Mouse (Mus musculus): ENCODE results near the gene Acsl6. TPM values are rescaled to one million over a fixed set of nuclear protein-coding genes. Genes with fewer than 3 reads are reported as not detected.
"Not testable (repeated sequence)": the region's sequence is repeated elsewhere in the genome, so short reads cannot be mapped to it uniquely, and the experiment has no call there.

Gene Acsl6
- total and polyA plus RNA-seq, 3 experiments, result 2.8 to 7.9 TPM; not detected in 1

DNA sequence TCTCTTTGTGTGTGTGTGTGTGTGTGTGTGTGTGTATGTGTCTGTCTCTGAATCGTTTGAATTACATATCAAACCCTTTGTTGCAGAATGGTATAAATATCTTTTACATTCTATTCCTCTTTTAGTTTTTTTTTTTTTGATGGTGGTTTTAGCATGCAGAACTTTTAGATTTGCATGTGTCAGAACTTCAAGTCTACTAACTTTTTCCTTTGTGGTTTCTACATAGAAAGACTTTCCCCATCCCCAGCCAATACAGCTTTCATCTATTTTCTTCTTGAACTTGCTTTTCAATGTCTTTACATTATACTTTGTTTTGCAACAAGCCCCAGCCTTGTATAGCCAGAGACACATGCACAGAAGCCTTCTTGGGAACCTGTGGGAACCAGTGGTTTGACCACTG lies 6.9 kb upstream of the Acsl6 start:
- no peak overlapping the region for H3K4me3 ChIP-seq (ENCODE audit: control insufficient read depth in 1 of 2, insufficient read depth in 1 of 2, low read depth in 2 of 2, low read length in 2 of 2)
- H3K27ac ChIP-seq (ENCODE audit: control insufficient read depth, low read depth, low read length), result no peak overlapping the region
- no peak for DNase-seq (ENCODE audit: low read depth, low spot score)
- H3K9ac ChIP-seq (ENCODE audit: control insufficient read depth, low read depth, low read length, poor library complexity, severe bottlenecking), result no peak overlapping the region
- H3K79me2 ChIP-seq (ENCODE audit: control insufficient read depth, insufficient read depth, low read length, poor library complexity), result no peaks in the 10 kb centered on the region
- TF ChIP-seq E2F4 (IDR thresholded peaks at IDR 0.05; ENCODE audit: borderline replicate concordance, low read depth, low read length) (no peak), KAT2A (conservative IDR thresholded peaks at IDR 0.05; ENCODE audit: low read depth, low read length) (no peak), NELFE (IDR thresholded peaks at IDR 0.05; ENCODE audit: low read depth, low read length) (no peak), ZC3H11A (IDR thresholded peaks at IDR 0.05; ENCODE audit: low read depth, low read length) (no peak), TCF12 (IDR thresholded peaks at IDR 0.05; ENCODE audit: low read depth, low read length) (no peak), UBTF (IDR thresholded peaks at IDR 0.05; ENCODE audit: borderline replicate concordance, insufficient read depth, low read depth, low read length) (no peak), POLR2A (IDR thresholded peaks at IDR 0.05; ENCODE audit: control insufficient read depth in 1 of 2, insufficient read depth in 1 of 2, low read depth in 1 of 2, low read length in 2 of 2, poor library complexity in 1 of 2) (no peak), POLR2AphosphoS5 (IDR thresholded peaks at IDR 0.05; ENCODE audit: borderline replicate concordance, low read depth, low read length) (no peak), HCFC1 (IDR thresholded peaks at IDR 0.05; ENCODE audit: low read depth, low read length) (no peak), BHLHE40 (IDR thresholded peaks at IDR 0.05; ENCODE audit: borderline replicate concordance, low read depth, low read length) (no peak), TAL1 (IDR thresholded peaks at IDR 0.05; ENCODE audit: low read length) (no peak), MAFK (IDR thresholded peaks at IDR 0.05; ENCODE audit: borderline replicate concordance, low read depth, low read length) (no peak), GATA1 (IDR thresholded peaks at IDR 0.05; ENCODE audit: low read depth, low read length) (no peak), USF2 (IDR thresholded peaks at IDR 0.05; ENCODE audit: borderline replicate concordance in 1 of 2, insufficient read depth in 1 of 2, low read depth in 1 of 2, low read length in 2 of 2) (no peak), EP300 (IDR thresholded peaks at IDR 0.05; ENCODE audit: low read depth in 1 of 2, low read length in 2 of 2) (no peak), CTCF (IDR thresholded peaks at IDR 0.05 in 2 of 3, conservative IDR thresholded peaks at IDR 0.05 in 1 of 3; ENCODE audit: control insufficient read depth in 1 of 3, insufficient read depth in 1 of 3, low read depth in 2 of 3, low read length in 3 of 3, poor library complexity in 1 of 3, severe bottlenecking in 1 of 3) (no peak), SIN3A (IDR thresholded peaks at IDR 0.05; ENCODE audit: low read length) (no peak), ZKSCAN1 (IDR thresholded peaks at IDR 0.05; ENCODE audit: low read depth, low read length) (no peak), RCOR1 (IDR thresholded peaks at IDR 0.05; ENCODE audit: low read depth, low read length) (no peak), MXI1 (IDR thresholded peaks at IDR 0.05; ENCODE audit: low read depth, low read length) (no peak)
- peaks cover 13 to 27% of the 10 kb centered on the region in 2 experiments for H3K4me1 ChIP-seq (ENCODE audit: control insufficient read depth in 1 of 2, insufficient read depth in 2 of 2, low read length in 2 of 2)
- H3K9me3 ChIP-seq (replicated peaks; ENCODE audit: insufficient read depth, low read length), result no peaks in the 10 kb centered on the region
- H3K36me3 ChIP-seq (ENCODE audit: control insufficient read depth in 1 of 2, insufficient read depth in 2 of 2, low read length in 2 of 2), result peaks cover 0 to 18% of the 10 kb centered on the region in 2 experiments; a peak in 2 of 4 replicates
- H3K27me3 ChIP-seq (ENCODE audit: control insufficient read depth in 1 of 2, insufficient read depth in 2 of 2, low read length in 2 of 2), result no peaks in the 10 kb centered on the region

DNA sequence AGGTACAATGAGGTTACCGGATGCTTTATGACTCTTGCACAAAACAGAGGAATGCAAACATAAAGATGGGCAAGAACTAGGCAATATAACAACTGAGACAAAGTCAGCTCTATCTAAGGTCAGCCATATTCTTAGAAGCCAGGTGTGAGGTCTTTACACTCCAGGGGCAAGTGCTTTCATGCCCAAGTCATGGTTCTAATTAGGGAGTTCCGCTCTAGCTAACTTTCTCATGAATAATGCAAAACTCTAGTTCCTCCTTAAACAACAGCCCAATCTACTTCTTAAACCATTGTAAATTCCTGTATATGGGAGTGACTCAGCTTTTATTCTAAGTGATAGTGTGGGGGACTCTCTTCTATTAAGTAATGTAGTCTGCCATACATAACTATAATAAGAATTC lies 6.1 kb upstream of the Acsl6 start:
- peak; percentile 21 for DNase-seq (ENCODE audit: low read depth, low spot score)

More for the DNA sequence above, 6.1 kb upstream of the Acsl6 start:
- not testable (repeated sequence) for H3K27ac ChIP-seq (ENCODE audit: control insufficient read depth, low read depth, low read length); H3K27me3 ChIP-seq (ENCODE audit: control insufficient read depth in 1 of 2, insufficient read depth in 2 of 2, low read length in 2 of 2); H3K9ac ChIP-seq (ENCODE audit: control insufficient read depth, low read depth, low read length, poor library complexity, severe bottlenecking); H3K4me3 ChIP-seq (ENCODE audit: control insufficient read depth in 1 of 2, insufficient read depth in 1 of 2, low read depth in 2 of 2, low read length in 2 of 2); H3K9me3 ChIP-seq (replicated peaks; ENCODE audit: insufficient read depth, low read length); H3K79me2 ChIP-seq (ENCODE audit: control insufficient read depth, insufficient read depth, low read length, poor library complexity)
- peaks cover 8 to 22% of the 10 kb centered on the region in 2 experiments for H3K4me1 ChIP-seq (ENCODE audit: control insufficient read depth in 1 of 2, insufficient read depth in 2 of 2, low read length in 2 of 2)
- H3K36me3 ChIP-seq (ENCODE audit: control insufficient read depth in 1 of 2, insufficient read depth in 2 of 2, low read length in 2 of 2), result peaks cover 0 to 12% of the 10 kb centered on the region in 2 experiments; a peak in 2 of 4 replicates
